Mouse (Mus musculus) bone marrow, adult 2 months (tissue): ENCODE results near the gene 4930467E23Rik.
"Not testable (repeated sequence)": the region's sequence is repeated elsewhere in the genome, so short reads cannot be mapped to it uniquely, and the experiment has no call there.

ENCODE experiments used
- CTCF ChIP-seq: fragments of 200-500 bp; IDR thresholded peaks from 2 replicates; pipeline ENCODE4 v1.5.1; 2011; ENCODE audit warnings: low read length, control low read depth; ENCODE audit not compliant: control insufficient read depth, insufficient read depth
- POLR2A ChIP-seq: fragments of 200-500 bp; IDR thresholded peaks from 2 replicates; pipeline ENCODE4 v1.6.1; 2011; ENCODE audit warnings: low read depth, mild to moderate bottlenecking, control low read depth, low read length, borderline replicate concordance; ENCODE audit not compliant: control insufficient read depth

GRCm38 (mm10) chr8:19706101-19706725 is 23.2 kb upstream of the 4930467E23Rik start:
- TF ChIP-seq CTCF, POLR2A: not testable (repeated sequence)
